Mouse (Mus musculus) embryonic facial prominence, embryonic 11.5 days (tissue): ENCODE results near the gene Fam71b. TPM values are rescaled to one million over a fixed set of nuclear protein-coding genes. Genes with fewer than 3 reads are reported as not detected.

ENCODE experiments used
- ATAC-seq: fragments of 200-750 bp; cut with Nextera tagmentation; replicated peaks from 2 replicates; pipeline ENCODE4 v1.8.0; 2017; ENCODE audit warnings: low read depth; ENCODE audit not compliant: insufficient number of reproducible peaks, low FRiP score, low TSS enrichment
- DNase-seq: peaks from one replicate; pipeline ENCODE4 v3.0.0-alpha.2; 2015; ENCODE audit warnings: low spot score
- H3K27ac ChIP-seq: fragments of 300-500 bp; sonication (generic); replicated peaks from 2 replicates; pipeline ENCODE4 v1.5.1; 2014; ENCODE audit warnings: mild to moderate bottlenecking, low read depth, low read length, control low read depth
- H3K27me3 ChIP-seq: fragments of 300-500 bp; sonication (generic); 2 replicates; pipeline ENCODE4 v1.6.1; 2014; ENCODE audit warnings: mild to moderate bottlenecking, low read length, moderate library complexity, mixed read lengths; ENCODE audit not compliant: control insufficient read depth, insufficient read depth
- H3K36me3 ChIP-seq: fragments of 300-500 bp; sonication (generic); replicated peaks from 2 replicates; pipeline ENCODE4 v1.6.1; 2014; ENCODE audit warnings: low read depth, mild to moderate bottlenecking, low read length, moderate library complexity, mixed read lengths; ENCODE audit not compliant: control insufficient read depth, insufficient read depth
- H3K4me1 ChIP-seq: fragments of 300-500 bp; sonication (generic); 2 replicates; pipeline ENCODE4 v1.6.1; 2014; ENCODE audit warnings: low read length, mixed read lengths; ENCODE audit not compliant: control insufficient read depth, insufficient read depth
- H3K4me2 ChIP-seq: fragments of 300-500 bp; sonication (generic); 2 replicates; pipeline ENCODE4 v1.6.1; 2014; ENCODE audit warnings: low read depth, mild to moderate bottlenecking, control low read depth, low read length, moderate library complexity
- H3K4me3 ChIP-seq: fragments of 300-500 bp; sonication (generic); 2 replicates; pipeline ENCODE4 v1.5.1; 2014; ENCODE audit warnings: low read depth, low read length, control low read depth
- H3K9ac ChIP-seq: fragments of 300-500 bp; sonication (generic); replicated peaks from 2 replicates; pipeline ENCODE4 v1.6.1; 2014; ENCODE audit warnings: mild to moderate bottlenecking, control low read depth, low read length
- H3K9me3 ChIP-seq: fragments of 300-500 bp; sonication (generic); replicated peaks from 2 replicates; pipeline ENCODE4 v1.6.1; 2016; ENCODE audit warnings: mild to moderate bottlenecking, low read length, inconsistent platforms, mixed read lengths; ENCODE audit not compliant: control insufficient read depth
- WGBS: fragments of 180-500 bp; shearing (Covaris S2); extraction: QIAGEN DNeasy Blood & Tissue Kit; methylation state at CpG from one replicate; pipeline ENCODE4 v1.1.7; 2014; 5-methylcytosine and 5-hydroxymethylcytosine counted together
- polyA plus RNA-seq: library from polyadenylated mRNA; unstranded; fragments of >200 nt; fragmentation: Nextera tagmentation; extraction: Ambion mirVana; gene quantifications from 2 replicates; pipeline ENCODE4 v1.2.1, GENCODE M21; 2014

Gene Fam71b
- polyA plus RNA-seq, 1 experiment from 2014 or later = not detected

GRCm38 (mm10) chr11:46441774-46442173 lies 45.4 kb downstream of the Fam71b start:
- 97% methylated on average over 1 of the region's 1 CpGs for WGBS
- Histone ChIP-seq H3K9me3 (no peaks in the 10 kb centered on the region), H3K27ac (no peak overlapping the region), H3K4me2 (no peak overlapping the region), H3K4me1 (no peaks in the 10 kb centered on the region), H3K27me3 (no peaks in the 10 kb centered on the region), H3K9ac (no peak overlapping the region), H3K4me3 (no peak overlapping the region), H3K36me3 (no peaks in the 10 kb centered on the region)
- DNase-seq (no peak), ATAC-seq (no peak)

- H3K4me1 ChIP-seq = no peaks in the 10 kb centered on the region
- H3K9me3 ChIP-seq = no peaks in the 10 kb centered on the region
- H3K36me3 ChIP-seq = no peaks in the 10 kb centered on the region
- no peaks in the 10 kb centered on the region for H3K27me3 ChIP-seq
- 86% methylated on average over 1 of the region's 1 CpGs for WGBS
- no peak overlapping the region for H3K9ac ChIP-seq
- no peak overlapping the region for H3K4me3 ChIP-seq
- DNase-seq (no peak), ATAC-seq (no peak)
- H3K4me2 ChIP-seq = no peak overlapping the region
- no peak overlapping the region for H3K27ac ChIP-seq
Measured at GRCm38 (mm10) chr11:46443152-46443551, 46.8 kb downstream of the Fam71b start.

DNA sequence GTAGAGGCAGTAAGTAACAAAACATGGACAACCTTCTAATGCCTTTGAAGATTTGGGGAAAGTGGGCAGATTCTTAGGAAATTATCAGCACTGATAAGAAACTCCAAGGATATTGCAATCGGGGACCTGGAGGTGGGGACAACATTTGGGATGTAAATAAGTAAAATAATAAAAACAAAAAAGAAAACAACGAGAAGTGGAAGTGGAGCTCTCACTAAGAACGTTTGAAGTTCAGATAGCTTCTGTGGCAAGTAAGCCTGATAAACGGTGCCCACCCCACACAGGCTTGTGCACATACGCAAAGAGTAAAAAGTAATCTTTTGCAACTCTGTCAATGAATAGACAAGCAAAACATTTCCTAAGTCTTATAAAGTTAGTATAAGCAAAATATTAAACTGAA lies 47.6 kb downstream of the Fam71b start:
- Histone ChIP-seq H3K9ac (no peak overlapping the region), H3K27me3 (no peaks in the 10 kb centered on the region), H3K4me3 (no peak overlapping the region), H3K36me3 (no peaks in the 10 kb centered on the region), H3K9me3 (no peaks in the 10 kb centered on the region), H3K27ac (no peak overlapping the region), H3K4me2 (no peak overlapping the region), H3K4me1 (no peaks in the 10 kb centered on the region)
- 95% methylated on average over 5 of the region's 5 CpGs for WGBS
- ATAC-seq = no peak
- no peak for DNase-seq

DNA sequence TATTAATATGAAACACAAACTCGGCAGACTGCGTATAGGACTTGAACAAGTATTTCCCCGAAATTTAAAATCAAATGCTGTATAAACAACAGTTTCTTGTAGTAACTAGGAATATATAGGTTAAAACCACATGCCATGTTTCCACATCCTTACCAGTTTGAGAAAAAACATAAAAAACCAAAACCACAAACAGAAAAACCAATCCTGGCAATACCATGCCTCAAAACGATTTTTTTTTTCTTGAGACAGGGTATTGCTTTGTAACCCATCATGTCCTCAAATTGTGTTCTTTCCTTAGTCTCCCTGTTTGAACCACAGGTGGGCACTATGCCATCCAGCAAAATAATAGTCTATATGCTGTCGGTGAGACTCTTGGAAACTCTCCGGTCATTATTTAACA lies 49.8 kb downstream of the Fam71b start:
- Histone ChIP-seq H3K4me2 (no peak overlapping the region), H3K27me3 (no peaks in the 10 kb centered on the region), H3K4me3 (no peak overlapping the region), H3K9me3 (no peaks in the 10 kb centered on the region), H3K36me3 (no peaks in the 10 kb centered on the region), H3K4me1 (no peaks in the 10 kb centered on the region), H3K9ac (no peak overlapping the region), H3K27ac (no peak overlapping the region)
- ATAC-seq (no peak), DNase-seq (no peak)
- WGBS = 89% methylated on average over 6 of the region's 6 CpGs

DNA sequence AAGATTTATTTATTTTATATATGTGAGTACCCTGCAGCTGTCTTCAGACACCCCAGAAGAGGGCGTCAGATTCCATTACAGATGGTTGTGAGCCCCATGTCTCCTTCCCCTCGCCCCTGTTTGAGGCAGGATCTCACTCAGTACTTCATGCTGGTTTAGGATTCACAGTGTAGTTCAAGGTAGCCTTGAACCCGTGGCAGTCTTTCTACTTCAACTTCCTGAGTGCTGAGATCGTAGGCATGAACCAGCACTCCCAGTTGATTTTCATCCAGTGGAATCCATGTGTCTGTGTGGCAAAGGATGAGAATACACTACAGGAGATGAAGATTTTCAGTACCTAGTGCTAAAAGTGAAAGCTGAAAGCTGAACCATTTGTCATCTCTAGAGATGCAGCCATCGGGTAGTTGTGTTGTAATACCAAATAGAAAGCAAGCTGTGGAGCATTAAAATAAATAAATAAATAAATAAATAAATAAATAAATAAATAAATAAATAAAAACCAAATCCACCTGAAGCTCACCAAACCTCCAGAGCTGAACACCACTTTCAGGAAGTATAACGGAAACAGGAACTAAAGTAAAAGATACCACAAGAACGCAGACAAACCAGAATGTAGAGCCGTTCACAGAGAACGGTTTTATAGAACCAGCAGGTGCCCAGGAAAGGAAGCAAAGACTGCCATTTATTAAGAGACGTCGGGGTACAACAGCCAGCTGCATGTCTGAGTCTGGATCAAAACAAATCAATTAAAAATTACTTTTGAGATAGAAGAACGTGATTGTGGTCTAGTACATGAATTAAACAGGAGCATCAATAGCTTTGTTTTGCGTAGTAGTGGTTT lies 51.5 kb downstream of the Fam71b start:
- Histone ChIP-seq H3K27me3 (no peaks in the 10 kb centered on the region), H3K4me2 (no peak overlapping the region), H3K4me3 (no peak overlapping the region), H3K36me3 (no peaks in the 10 kb centered on the region), H3K4me1 (no peaks in the 10 kb centered on the region), H3K9ac (no peak overlapping the region), H3K27ac (no peak overlapping the region), H3K9me3 (no peaks in the 10 kb centered on the region)
- no peak for ATAC-seq
- 79% methylated on average over 13 of the region's 13 CpGs for WGBS
- no peak for DNase-seq

DNA sequence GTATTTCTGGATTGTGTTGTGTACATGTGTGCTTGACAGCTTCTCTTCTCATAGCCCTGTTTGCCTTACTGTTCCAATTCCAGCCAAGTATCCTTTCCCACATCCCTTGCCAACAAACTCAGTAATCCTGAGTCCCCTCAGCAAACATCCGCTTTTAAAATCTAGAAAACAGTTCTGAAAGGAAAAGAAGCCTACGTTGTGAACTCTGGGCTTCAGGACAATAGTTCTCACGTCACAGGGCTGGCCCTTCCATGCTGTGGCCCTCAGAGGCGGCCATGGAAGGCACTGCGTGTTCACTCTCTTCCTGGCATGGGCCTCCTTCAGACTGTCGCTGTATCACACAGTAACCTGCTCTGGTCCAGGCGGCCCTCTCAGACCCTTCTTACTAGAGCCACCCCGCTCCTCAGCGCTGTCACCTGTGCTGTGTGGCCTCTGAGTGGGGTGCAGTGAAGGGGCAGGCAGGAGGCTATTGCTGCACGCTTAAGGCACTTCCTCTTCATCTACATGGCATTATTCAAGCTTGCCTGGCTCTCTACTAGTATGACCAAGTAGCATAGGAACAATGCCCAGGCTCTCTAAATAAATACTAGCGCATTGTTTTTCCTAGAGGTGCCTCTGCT lies 53.2 kb downstream of the Fam71b start:
- Histone ChIP-seq H3K27ac (no peak overlapping the region), H3K9ac (no peak overlapping the region), H3K9me3 (no peaks in the 10 kb centered on the region), H3K27me3 (no peaks in the 10 kb centered on the region), H3K36me3 (no peaks in the 10 kb centered on the region), H3K4me3 (no peak overlapping the region), H3K4me2 (no peak overlapping the region), H3K4me1 (no peaks in the 10 kb centered on the region)
- DNase-seq (no peak), ATAC-seq (no peak)
- WGBS = 88% methylated on average over 11 of the region's 11 CpGs

GRCm38 (mm10) chr11:46454453-46455045 lies 58.2 kb downstream of the Fam71b start, which contains the start of gene Havcr2:
Gene Havcr2 (plus strand): TSS chr11:46454935.
- H3K9me3 ChIP-seq = no peaks in the 10 kb centered on the region
- no peak within 1 kb of the TSS for H3K27ac ChIP-seq
- ATAC-seq (no peak), DNase-seq (no peak)
- no peak within 1 kb of the TSS for H3K4me2 ChIP-seq
- H3K4me1 ChIP-seq = no peaks in the 10 kb centered on the region
- no peaks in the 10 kb centered on the region for H3K36me3 ChIP-seq
- no peak within 1 kb of the TSS for H3K9ac ChIP-seq
- no peak within 1 kb of the TSS for H3K4me3 ChIP-seq
- H3K27me3 ChIP-seq = no peaks in the 10 kb centered on the region
- WGBS = 76% methylated on average over 6 of the region's 6 CpGs
